Mouse (Mus musculus) testis, postnatal 10 days (tissue): ENCODE results near the gene Camta1.
A peak's percentile ranks its signal among the peaks of the same experiment; 100 is the strongest.

ENCODE experiments used
- DNase-seq: peaks from one replicate; pipeline ENCODE4 v3.0.0; 2021; ENCODE audit warnings: low spot score

The Camta1 gene

GRCm38 (mm10) chr4:151385985-151386700 lies 475.5 kb downstream of the Camta1 start:
- DNase-seq, result no peak

GRCm38 (mm10) chr4:151377731-151378130 lies 483.9 kb downstream of the Camta1 start:
- DNase-seq, result no peak

- no peak for DNase-seq
These were observed 485.4 kb downstream of the Camta1 start for GRCm38 (mm10) chr4:151376234-151376633.

DNA sequence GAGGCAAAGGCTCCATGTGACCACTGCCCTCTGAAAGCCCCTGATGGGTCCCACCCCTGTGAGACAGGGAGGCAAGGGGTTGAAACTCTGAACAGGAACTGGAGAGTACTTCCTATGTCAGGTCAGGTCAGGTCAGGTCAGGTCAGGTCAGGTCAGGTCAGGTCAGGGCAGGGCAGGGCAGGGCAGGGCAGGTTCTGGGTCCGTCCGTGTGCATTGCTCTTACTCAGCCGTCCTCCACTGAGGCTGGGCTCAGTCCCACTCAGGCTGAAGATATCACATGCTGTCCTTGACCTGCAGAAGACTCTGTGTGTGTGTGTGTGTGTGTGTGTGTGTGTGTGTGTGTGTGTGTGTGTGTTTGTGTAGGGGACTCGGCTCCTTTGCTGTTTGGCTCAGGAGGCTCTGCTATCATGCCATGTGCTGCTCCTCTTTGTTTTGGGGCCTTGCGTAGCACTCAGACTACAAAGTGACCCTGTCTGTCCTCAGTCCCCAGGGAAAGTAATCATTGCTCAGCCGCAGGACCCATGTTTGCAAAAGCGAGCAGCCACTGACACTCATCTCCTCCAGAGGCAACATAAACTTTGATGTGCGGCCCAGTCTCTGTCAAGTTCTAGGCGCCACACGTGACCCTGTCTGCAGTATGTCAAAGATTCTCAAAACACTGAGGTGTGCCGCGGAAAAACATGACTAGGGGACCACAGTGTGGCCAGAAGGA lies 488.7 kb downstream of the Camta1 start:
- no peak for DNase-seq

GRCm38 (mm10) chr4:151366941-151367545 lies 494.6 kb downstream of the Camta1 start:
- DNase-seq, result no peak

DNA sequence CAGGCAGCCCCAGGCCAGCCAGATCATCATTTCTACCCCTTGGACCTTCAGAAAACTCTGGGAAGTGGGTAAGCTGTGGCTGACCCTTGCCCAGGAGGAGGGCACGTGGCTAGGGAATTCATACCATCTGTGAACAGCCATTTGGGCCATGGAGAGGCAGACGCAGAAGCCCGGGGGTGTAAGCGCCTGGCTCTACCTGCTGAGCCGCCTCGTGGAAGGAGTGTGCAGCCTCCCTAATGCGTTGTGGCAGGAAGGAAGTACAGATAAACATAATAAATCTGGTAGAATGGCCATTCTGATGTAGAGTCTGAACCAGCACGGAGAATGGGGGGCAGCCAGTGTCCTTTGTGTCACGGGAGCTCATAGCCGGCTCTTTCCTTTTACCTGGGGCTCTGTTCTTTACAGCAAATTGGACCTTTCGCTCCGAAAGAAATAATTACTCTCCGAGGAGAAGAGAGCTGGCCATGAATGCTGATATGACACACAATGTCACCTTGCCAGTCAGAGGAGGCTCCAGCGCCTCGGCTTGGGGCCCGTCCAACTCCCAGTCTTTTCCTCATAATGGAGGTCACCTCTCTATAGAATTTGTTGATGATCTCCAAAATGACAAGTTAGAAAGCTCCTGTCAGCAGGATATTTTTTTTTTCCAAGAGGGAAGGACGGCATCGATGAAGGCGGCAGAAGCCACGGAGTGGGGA lies 500.6 kb downstream of the Camta1 start:
- DNase-seq, result no peak

- DNase-seq, result no peak
These were observed 506.2 kb downstream of the Camta1 start for GRCm38 (mm10) chr4:151355505-151355904.

DNA sequence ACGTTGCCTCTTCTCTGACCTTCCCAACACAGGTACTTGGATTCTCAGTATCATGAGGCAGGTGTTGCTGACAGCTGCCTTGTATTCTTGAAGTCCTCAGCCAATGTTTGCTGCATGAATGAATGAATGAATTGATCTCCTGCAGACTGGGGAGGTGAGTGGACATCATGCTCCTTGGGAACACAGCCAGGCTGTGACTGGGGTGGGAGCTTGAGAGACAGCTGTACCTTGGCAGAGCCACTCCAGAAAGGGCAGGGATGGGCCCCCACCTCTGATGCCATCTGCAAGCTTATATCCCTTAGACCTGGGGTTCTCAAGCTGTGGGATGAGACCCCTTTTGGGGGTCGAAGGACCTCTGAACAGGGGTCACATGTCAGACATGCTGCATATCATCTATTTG lies 508.9 kb downstream of the Camta1 start:
- DNase-seq, result no peak

DNA sequence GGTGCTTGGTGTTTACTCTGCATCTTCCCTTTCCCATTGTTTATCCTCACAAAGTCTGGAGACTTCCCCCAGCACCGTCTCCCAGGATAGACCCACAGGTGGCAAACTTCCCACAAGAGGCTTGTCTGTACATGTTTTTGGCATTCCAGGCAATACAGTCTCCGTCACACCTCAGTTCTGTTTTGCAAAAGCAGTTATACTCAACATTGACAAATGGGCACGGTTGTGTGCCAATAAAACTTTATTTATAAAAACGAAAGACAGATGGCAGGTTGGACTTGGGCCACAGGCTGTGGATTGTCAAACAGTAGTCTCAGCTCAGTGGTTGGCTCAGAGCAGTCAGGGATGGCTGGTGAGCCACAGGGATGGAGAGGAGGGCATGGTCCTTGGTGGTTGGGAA lies 509.4 kb downstream of the Camta1 start:
- DNase-seq, result no peak

- no peak for DNase-seq
These were observed 509.9 kb downstream of the Camta1 start for GRCm38 (mm10) chr4:151351757-151352156.

DNA sequence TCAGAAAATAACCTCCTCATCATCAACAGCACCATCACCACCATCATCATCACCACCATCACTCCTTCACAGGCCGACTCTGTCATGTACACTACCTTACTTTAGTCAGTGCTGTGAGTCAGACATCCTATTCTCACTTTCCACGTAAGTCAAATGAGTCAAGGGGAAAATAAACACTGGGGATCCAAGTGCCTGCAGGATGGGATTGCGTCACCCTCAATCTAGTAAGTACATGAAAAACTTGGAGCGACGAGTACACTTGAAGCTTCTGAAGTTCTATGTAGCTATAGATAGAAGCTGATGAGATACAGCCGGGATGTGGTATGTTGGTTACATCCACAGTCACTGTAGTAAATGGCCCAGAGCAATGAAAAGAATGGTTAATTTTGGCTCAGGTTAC lies 514.1 kb downstream of the Camta1 start:
- no peak for DNase-seq

DNA sequence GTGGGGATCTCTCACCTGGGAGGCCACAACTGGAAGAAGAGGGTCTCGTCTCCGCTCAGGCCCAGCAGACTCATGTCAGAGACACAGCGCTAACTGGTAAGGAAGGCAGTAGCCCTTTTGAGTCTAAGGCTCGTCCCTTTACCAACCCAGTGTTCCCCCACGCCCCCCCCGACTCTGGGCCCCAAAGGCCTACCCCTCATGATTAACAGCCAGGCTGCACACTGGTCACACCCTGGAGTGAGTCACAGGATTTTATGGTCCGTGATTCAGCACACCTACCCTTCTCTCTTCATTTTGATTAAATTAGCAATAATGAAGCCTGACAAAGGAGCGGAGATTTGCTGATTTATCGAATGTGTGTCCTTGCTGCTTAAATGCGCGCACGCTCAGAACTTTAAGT lies 515.0 kb downstream of the Camta1 start:
- no peak for DNase-seq

- no peak for DNase-seq
These were observed 516.9 kb downstream of the Camta1 start for GRCm38 (mm10) chr4:151344811-151345210.

DNA sequence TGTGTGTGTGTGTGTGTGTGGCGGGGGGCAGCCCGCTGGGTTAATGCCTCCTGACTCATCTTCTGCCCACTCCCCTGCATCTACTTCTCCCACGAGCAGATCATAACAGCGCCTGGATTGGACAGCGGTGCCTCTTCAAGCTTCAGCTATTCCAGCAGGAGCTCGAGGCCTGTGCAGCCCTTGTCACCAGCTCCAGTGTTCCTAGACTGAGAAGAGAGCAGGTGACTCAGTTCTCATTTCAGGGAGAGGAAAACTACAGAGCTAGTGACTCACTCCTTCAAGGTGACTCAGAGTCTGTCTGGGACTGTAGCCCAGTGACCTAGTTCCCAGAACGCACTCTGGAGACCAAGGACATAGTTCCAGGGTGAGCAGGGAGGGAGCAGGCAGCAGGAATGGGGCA lies 522.3 kb downstream of the Camta1 start:
- no peak for DNase-seq

- DNase-seq, result no peak
These were observed 522.7 kb downstream of the Camta1 start for GRCm38 (mm10) chr4:151338931-151339330.

- DNase-seq, result no peak
These were observed 524.1 kb downstream of the Camta1 start for GRCm38 (mm10) chr4:151337543-151337942.

- DNase-seq, result no peak
These were observed 525.3 kb downstream of the Camta1 start for GRCm38 (mm10) chr4:151336413-151336812.

DNA sequence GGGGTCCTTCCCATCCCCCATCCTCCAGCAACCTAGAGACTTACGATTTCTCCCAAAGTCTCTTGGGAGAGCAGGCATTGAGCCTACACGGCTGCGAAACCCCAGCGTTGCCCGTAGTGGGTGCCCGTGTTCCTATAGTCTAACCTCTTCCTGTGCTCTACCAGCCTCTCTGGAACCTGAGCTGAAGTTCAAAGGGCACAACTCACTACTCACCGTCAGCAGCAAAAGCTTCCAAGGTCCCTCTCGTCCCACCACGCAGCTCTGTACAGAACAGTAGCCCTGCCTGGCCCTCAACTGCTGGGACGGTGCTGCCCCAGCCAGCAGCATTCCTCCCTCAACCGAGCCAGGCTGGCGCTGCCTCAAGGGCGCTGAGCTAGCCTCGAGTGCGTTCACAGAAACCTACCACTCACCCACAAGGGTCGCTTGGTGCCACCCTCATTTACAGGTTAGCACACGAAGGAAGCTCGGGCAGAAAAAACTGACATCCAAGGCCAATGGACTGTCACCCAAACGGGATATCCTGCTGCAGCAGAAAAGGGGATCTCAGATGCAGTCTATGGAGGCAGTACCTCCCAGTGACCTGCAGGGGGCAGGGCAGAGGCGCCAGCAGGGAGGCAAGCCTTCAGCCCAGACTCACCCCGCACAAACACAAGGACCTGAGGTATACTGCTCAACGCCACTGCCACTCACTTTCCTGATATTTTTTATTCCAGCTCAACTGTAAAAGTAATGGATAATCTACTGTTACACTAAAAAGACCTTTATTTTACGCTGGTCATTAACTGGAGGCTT lies 526.5 kb downstream of the Camta1 start:
- DNase-seq, result peak; percentile 68

DNA sequence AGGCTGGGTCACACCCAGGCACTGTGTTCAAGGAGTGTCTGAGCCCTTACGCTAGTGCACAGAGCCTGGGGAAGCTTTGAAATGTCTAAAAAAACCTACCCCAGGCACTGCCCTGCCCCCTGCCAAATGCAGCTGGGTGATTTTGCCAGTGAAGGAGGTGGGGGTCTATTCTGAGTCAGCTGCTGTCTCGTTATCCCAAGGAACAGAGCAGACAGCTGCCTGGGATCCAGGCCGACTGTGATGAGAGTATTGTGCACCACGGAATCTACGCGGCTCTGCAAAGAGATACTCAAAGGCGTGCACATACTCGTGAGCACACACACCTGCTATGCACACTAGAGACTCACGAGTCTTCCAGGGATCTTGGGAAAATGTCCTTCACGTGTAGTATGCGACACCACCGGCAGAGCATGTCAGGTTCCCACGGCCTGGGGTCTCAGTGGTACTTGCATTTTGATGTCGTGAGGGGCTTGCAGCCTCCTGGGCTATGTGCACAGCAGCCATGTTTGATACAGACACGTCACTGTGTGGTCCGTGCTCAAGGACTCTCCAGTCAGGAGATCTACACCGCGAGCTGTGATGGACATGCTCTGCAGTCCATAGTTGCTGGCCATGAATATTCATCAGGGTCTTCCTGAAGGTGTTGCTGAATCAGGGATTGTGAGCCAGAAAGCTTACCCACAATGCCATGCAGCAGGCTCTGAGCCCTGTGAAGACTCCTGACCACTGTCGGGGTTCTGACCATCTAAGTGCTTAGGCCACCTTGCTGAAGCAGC lies 529.4 kb downstream of the Camta1 start:
- no peak for DNase-seq

DNA sequence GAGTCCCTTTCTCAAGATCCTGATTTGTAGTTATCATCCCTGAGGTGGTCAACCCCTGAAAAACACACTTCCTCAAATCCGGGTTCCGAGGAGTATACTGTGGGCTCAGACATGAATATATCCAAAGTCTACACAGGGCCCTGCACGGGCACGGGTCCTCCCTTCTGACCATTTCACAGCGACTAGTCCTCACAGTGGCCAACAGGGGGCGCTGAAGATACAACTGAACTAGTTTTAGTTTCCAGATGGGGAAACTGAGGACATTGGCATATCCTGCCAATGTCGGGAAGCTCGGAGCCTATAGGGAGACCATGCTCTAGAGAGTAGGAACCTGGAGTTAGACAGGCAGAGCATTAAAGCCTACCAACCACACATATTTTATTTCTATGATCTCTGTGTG lies 530.7 kb downstream of the Camta1 start:
- DNase-seq, result no peak

GRCm38 (mm10) chr4:151328071-151328470 lies 533.6 kb downstream of the Camta1 start:
- DNase-seq, result no peak
